Mouse (Mus musculus): Measurements from ENCODE around the gene Ndufb8. TPM values are rescaled to one million over a fixed set of nuclear protein-coding genes. Genes with fewer than 3 reads are reported as not detected.

The Ndufb8 gene
- total and polyA plus RNA-seq, 3 experiments: 592 to 1,203 (median 725) TPM

DNA sequence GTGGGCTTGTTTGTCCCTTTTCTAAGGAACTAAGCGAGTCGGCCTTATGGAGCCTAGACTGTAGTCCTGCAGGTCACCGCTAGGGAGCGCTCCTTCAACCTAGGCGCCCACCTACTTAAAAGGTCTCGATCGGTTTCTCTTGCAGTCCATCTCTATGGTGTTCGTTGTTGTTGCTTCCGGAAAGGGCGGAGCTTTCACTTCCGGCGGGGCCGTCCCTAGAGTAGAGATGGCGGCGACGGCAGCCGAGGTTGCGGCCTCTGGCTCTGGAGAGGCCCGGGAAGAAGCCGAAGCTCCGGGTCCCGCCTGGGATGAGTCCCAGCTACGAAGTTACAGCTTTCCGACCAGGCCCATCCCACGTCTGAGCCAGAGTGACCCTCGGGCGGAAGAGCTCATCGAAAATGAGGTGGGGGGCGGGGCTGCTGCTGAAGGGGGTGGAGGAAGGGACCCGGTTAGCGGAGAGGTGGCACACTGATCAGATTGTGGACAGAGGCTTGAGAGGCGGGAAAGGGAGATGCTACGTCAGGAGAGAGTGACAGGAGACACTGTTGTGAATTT lies 7.5 kb upstream of the Ndufb8 start, which contains the start of gene Hif1an:
Gene Hif1an, plus strand, starts transcription at position 199 of the 555 bp plus-strand sequence.
- Histone ChIP-seq H3K27ac (ENCODE audit: control insufficient read depth, low read depth, low read length) (peak within 1 kb of the TSS; percentile 71), H3K9ac (ENCODE audit: control insufficient read depth, low read depth, low read length, poor library complexity, severe bottlenecking) (peak within 1 kb of the TSS; percentile 88), H3K4me1 (ENCODE audit: control insufficient read depth in 1 of 2, insufficient read depth in 2 of 2, low read length in 2 of 2) (peaks cover 2 to 9% of the 10 kb centered on the region in 2 experiments; a peak in 3 of 4 replicates), H3K79me2 (ENCODE audit: control insufficient read depth, insufficient read depth, low read length, poor library complexity) (peaks cover 19% of the 10 kb centered on the region), H3K4me3 (ENCODE audit: control insufficient read depth in 1 of 2, insufficient read depth in 1 of 2, low read depth in 2 of 2, low read length in 2 of 2) (peak within 1 kb of the TSS; percentile 80 to 87), H3K36me3 (ENCODE audit: control insufficient read depth in 1 of 2, insufficient read depth in 2 of 2, low read length in 2 of 2) (peaks cover 7 to 19% of the 10 kb centered on the region in 2 experiments), H3K27me3 (ENCODE audit: control insufficient read depth in 1 of 2, insufficient read depth in 2 of 2, low read length in 2 of 2) (no peaks in the 10 kb centered on the region), H3K9me3 (replicated peaks; ENCODE audit: insufficient read depth, low read length) (no peaks in the 10 kb centered on the region)
- DNase-seq (ENCODE audit: low read depth, low spot score): peak; percentile 100
- TF ChIP-seq MXI1 (IDR thresholded peaks at IDR 0.05; ENCODE audit: low read depth, low read length): peak; percentile 71
- TF ChIP-seq GATA1 (IDR thresholded peaks at IDR 0.05; ENCODE audit: low read depth, low read length): 0 out of 2 replicates have a peak, but pooled peaks have one; percentile 43
- peak; percentile 86 for TF ChIP-seq ELF1 (IDR thresholded peaks at IDR 0.05; ENCODE audit: low read depth, low read length)
- peak; percentile 89; the same call in 1 of the 2 replicates for TF ChIP-seq MAZ (IDR thresholded peaks at IDR 0.05; ENCODE audit: low read depth, low read length)
- TF ChIP-seq NRF1 (IDR thresholded peaks at IDR 0.05; ENCODE audit: insufficient read depth, low read depth, low read length, poor library complexity, severe bottlenecking): 0 out of 2 replicates have a peak, but pooled peaks have one; percentile 21
- TF ChIP-seq USF2 (IDR thresholded peaks at IDR 0.05; ENCODE audit: borderline replicate concordance in 1 of 2, insufficient read depth in 1 of 2, low read depth in 1 of 2, low read length in 2 of 2): no peak
- TF ChIP-seq MYB (IDR thresholded peaks at IDR 0.05; ENCODE audit: low read depth, low read length): no peak
- no peak for TF ChIP-seq RAD21 (IDR thresholded peaks at IDR 0.05; ENCODE audit: low read depth, low read length)
- no peak for TF ChIP-seq MEF2A (IDR thresholded peaks at IDR 0.05; ENCODE audit: extremely low read depth, insufficient replicate concordance, low read depth, low read length, poor library complexity, severe bottlenecking)
- peak; percentile 77 for TF ChIP-seq TCF12 (IDR thresholded peaks at IDR 0.05; ENCODE audit: low read depth, low read length)
- TF ChIP-seq MAX (IDR thresholded peaks at IDR 0.05; ENCODE audit: low read length): no peak
- TF ChIP-seq NELFE (IDR thresholded peaks at IDR 0.05; ENCODE audit: low read depth, low read length): peak; percentile 96
- TF ChIP-seq E2F4 (IDR thresholded peaks at IDR 0.05; ENCODE audit: borderline replicate concordance, low read depth, low read length): no peak
- peak; percentile 94 for TF ChIP-seq HCFC1 (IDR thresholded peaks at IDR 0.05; ENCODE audit: low read depth, low read length)
- TF ChIP-seq BHLHE40 (IDR thresholded peaks at IDR 0.05; ENCODE audit: borderline replicate concordance, low read depth, low read length): peak; percentile 49; the same call in 1 of the 2 replicates
- TF ChIP-seq ETS1 (IDR thresholded peaks at IDR 0.05; ENCODE audit: low read depth, low read length): peak; percentile 48; the same call in 1 of the 2 replicates
- no peak for TF ChIP-seq POLR2AphosphoS5 (IDR thresholded peaks at IDR 0.05; ENCODE audit: borderline replicate concordance, low read depth, low read length)
- TF ChIP-seq GABPA (IDR thresholded peaks at IDR 0.05; ENCODE audit: low read depth, low read length): peak; percentile 75; the same call in 1 of the 2 replicates
- TF ChIP-seq JUND (IDR thresholded peaks at IDR 0.05; ENCODE audit: low read depth, low read length): no peak
- TF ChIP-seq TBP (IDR thresholded peaks at IDR 0.05; ENCODE audit: low read depth, low read length): peak; percentile 95
- TF ChIP-seq POLR2A (IDR thresholded peaks at IDR 0.05; ENCODE audit: control insufficient read depth in 1 of 2, insufficient read depth in 1 of 2, low read depth in 1 of 2, low read length in 2 of 2, poor library complexity in 1 of 2): peak; percentile 98 to 99
- no peak; the same call in 1 of the 2 replicates for TF ChIP-seq KAT2A (conservative IDR thresholded peaks at IDR 0.05; ENCODE audit: low read depth, low read length)
- no peak for TF ChIP-seq CHD2 (IDR thresholded peaks at IDR 0.05; ENCODE audit: low read length)
- no peak for TF ChIP-seq ZKSCAN1 (IDR thresholded peaks at IDR 0.05; ENCODE audit: low read depth, low read length)
- TF ChIP-seq CHD1 (IDR thresholded peaks at IDR 0.05; ENCODE audit: low read depth, low read length): no peak
- peak; percentile 20; the same call in 1 of the 2 replicates for TF ChIP-seq SMC3 (IDR thresholded peaks at IDR 0.05; ENCODE audit: low read depth, low read length)
- no peak for TF ChIP-seq USF1 (IDR thresholded peaks at IDR 0.05; ENCODE audit: low read depth, low read length)
- TF ChIP-seq MYC (IDR thresholded peaks at IDR 0.05; ENCODE audit: low read depth, low read length): peak; percentile 62; the same call in 1 of the 2 replicates
- peak; percentile 95 for TF ChIP-seq POLR2AphosphoS2 (IDR thresholded peaks at IDR 0.05; ENCODE audit: low read length)
- TF ChIP-seq UBTF (IDR thresholded peaks at IDR 0.05; ENCODE audit: borderline replicate concordance, insufficient read depth, low read depth, low read length): no peak
- peak; percentile 95 for TF ChIP-seq SIN3A (IDR thresholded peaks at IDR 0.05; ENCODE audit: low read length)
- 0 out of 2 replicates have a peak, but pooled peaks have one; percentile 27 for TF ChIP-seq RCOR1 (IDR thresholded peaks at IDR 0.05; ENCODE audit: low read depth, low read length)
- TF ChIP-seq MAFK (IDR thresholded peaks at IDR 0.05; ENCODE audit: borderline replicate concordance, low read depth, low read length): no peak
- TF ChIP-seq ZC3H11A (IDR thresholded peaks at IDR 0.05; ENCODE audit: low read depth, low read length): no peak
- TF ChIP-seq EP300 (IDR thresholded peaks at IDR 0.05; ENCODE audit: low read depth in 1 of 2, low read length in 2 of 2): no peak; a peak in 1 of 4 replicates
- no peak for TF ChIP-seq ZNF384 (IDR thresholded peaks at IDR 0.05; ENCODE audit: low read depth, low read length)

Measured in MEL (cell line).